Mouse (Mus musculus) frontal cortex, postnatal 25 days (tissue): ENCODE data around the gene Tefm.

Experiments
- DNase-seq, 2 experiments: peaks; one replicate each; pipeline ENCODE4 v3.0.0; 2022; ENCODE audit warnings: low spot score in 2 of 2

The Tefm gene

DNA sequence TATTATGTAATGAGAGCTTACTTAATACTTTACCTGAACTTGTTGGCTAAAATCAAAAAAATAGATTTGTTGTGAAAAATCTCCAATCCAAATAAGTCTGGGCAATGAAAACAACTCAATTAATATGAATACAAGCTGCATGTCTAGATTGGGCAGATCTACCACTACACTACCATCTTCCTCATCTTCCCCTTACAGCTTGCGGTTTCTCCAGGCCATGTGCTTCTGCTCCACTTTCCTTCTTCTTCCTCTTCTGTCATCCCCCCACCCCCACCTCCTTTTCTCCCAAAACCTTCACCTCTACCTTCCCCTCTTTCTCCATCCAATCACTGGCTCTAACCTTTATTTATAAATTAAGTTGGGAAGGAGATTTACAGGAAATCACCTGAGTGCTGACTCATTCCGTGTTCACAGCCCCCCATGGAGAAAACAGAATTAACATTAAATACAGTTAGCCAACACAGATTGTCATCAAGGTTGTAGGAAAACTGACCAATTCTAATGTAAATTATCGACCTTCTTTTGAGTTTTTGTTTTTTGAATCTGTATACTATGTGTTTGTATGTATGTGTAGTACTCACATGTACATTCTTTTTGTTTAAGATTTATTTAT is 43.4 kb downstream of the Tefm start:
- DNase-seq, result no peak

DNA sequence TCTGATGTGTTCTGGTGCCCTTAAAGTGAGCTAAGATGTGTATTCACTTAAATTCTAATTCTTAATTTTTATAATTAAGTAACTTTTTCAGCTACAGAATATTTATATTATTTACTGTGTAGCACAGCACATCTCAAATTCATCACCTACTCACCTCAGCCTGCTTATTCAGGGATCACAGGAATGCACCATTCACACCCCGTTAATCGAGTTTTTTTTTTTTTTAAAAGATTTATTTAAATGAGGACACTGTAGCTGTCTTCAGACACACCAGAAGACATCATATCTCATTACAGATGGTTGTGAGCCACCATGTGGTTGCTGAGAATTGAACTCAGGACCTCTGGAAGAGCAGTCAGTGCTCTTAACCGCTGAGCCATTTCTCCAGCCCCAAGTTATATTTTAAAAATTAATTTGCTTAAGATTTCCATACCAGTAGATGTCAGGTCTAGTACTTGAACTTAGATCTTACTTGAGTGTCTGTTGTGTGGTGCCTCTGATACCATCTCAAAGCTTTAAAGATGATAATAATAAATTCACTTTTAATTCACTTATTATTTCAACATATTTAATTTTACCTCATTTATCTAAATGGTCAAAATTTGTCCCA is 51.3 kb downstream of the Tefm start:
- DNase-seq, result no peak

DNA sequence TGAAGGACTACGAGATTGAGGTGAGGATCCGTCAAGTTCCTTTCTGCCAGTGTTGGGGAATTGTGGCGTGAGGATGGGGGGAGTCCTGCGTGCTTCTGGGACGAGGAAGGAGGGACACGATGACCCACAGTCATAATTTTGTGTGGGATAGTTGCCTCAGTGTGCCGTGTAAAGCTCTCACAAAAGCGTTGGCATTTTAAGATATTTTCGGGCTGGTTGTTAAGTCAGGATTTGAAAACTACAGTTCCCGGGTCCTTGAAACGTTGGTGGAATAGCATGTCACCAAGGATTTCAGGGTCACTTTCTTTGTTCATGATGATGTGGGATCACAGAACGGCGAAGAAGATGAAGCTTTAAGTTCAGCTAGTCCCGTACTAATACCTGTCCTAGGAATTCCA is 52.2 kb downstream of the Tefm start:
- DNase-seq, result no peak

DNA sequence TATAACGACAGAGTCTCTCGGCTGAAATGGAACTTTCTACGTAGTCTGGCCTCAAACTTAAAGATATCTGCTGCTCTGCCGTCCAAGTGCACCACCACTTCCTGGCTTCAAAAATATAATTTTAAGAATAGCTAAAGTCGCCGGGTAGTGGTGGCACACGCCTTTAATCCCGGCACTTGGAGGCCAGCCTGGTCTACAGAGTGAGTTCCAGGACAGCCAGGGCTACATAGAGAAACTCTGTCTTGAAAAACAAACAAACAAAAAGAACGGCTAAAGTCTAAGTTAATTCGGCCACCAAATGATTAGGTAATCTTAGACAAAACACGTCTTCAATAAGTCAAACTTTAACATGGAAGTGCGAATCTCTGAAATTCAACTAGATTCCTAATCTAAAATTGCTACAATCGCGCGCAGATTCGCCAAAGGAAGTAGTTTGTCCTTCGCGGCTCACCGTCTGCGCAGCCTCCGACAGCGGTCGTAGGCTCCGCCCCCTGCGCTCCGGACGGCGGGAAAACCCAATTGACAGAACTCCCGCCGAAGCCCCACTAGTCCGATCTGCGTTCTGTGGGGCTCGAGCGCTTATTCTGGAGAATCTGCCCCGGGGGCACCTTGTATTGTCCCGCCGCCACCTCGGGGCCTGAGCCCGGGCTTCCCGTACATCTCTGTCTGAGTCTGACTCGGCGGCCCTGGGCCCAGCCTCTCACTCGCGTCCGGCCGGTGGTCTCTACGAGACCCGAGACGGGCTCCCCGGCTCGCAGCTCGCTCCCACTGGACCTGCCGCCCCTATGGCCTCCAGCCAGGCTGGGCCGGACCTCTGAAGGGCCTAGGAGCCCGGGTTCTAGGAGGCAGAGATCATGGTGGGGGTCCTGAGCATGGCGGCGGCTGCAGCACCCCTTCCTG is 52.8 kb downstream of the Tefm start, which contains the start of gene Atad5:
TSS of gene Atad5 (plus strand) at position 484 of the 900 bp plus-strand sequence.
- peak; percentile 79 for DNase-seq

DNA sequence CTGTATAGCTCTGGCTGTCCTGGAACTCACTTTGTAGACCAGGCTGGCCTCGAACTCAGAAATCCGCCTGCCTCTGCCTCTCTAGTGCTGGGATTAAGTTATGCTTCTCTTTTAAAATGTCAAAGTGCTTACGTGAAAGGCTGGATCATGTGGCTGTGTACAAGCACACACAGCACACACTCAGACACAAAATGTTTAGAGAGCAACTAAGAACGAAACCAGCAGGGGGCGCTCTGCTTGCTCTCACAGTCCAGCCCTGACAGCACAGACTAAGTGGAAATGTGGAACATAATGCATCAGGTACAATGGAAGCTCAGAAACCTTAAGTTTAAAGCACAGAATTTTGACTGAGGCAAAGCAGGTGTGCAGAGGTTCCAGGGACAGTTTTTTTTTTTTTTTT is 55.1 kb downstream of the Tefm start:
- peak; percentile 69 to 75 for DNase-seq
